Mouse (Mus musculus) kidney, adult 2 months (tissue): ENCODE measurements at regions not wholly inside any gene's neighbourhood (a gene's known extent, or its start where the extent isn't known, plus 50 kb on each side); places are given as distances from the start of the nearest gene placed in this dataset.

Source experiments
- CTCF ChIP-seq: fragments of 200-500 bp; conservative IDR thresholded peaks from 2 replicates; pipeline ENCODE4 v1.5.1; 2011; ENCODE audit warnings: low read depth, mild to moderate bottlenecking, control low read depth, low read length, moderate library complexity, mixed read lengths; ENCODE audit not compliant: insufficient read depth, insufficient read length
- POLR2A ChIP-seq: fragments of 200-500 bp; IDR thresholded peaks from one replicate; pipeline ENCODE4 v1.6.1; 2011; ENCODE audit warnings: low read depth, low read length, control low read depth

- TF ChIP-seq CTCF, result no peak
- TF ChIP-seq POLR2A, result no peak
Measured at GRCm38 (mm10) chr6:18795847-18796246, 52.5 kb upstream of the Lsm8 start.
